Mouse (Mus musculus) embryonic stem cell, embryonic (primary cell): ENCODE data around the gene Ttll3.

Source experiments
- CTCF ChIA-PET, 4 experiments: fragments of 300-600 bp in 2 of 4; fragments of 350-600 bp in 2 of 4; sonication (Branson Sonifier 250); formaldehyde crosslinking; loops; one replicate each; lab custom pipeline; 2022; ENCODE audit warnings: inconsistent platforms in 2 of 4; lab: Charles Lee
- POLR2A ChIA-PET, 4 experiments: fragments of 300-600 bp in 2 of 4; fragments of 350-600 bp in 2 of 4; sonication (Branson Sonifier 250); formaldehyde crosslinking; loops; one replicate each; lab custom pipeline; 2022; ENCODE audit warnings: antibody characterized with exemption in 4 of 4, inconsistent platforms in 1 of 4; lab: Charles Lee

Gene Ttll3

GRCm38 (mm10) chr6:113444207-113444965 is 55.3 kb downstream of the Ttll3 start:
- ChIA-PET CTCF (no interaction called here), POLR2A (interaction anchor here in 3 of 4 experiments (0.5 to 3.0 kb wide), 12 partner anchors 10 to 104 kb away, joined by 3 to 9 read pairs (median 3); partner anchors contain the start of genes Cidec (in 1 of the 3), Il17rc (in 1 of the 3) and Rpusd3 (in 1 of the 3))

DNA sequence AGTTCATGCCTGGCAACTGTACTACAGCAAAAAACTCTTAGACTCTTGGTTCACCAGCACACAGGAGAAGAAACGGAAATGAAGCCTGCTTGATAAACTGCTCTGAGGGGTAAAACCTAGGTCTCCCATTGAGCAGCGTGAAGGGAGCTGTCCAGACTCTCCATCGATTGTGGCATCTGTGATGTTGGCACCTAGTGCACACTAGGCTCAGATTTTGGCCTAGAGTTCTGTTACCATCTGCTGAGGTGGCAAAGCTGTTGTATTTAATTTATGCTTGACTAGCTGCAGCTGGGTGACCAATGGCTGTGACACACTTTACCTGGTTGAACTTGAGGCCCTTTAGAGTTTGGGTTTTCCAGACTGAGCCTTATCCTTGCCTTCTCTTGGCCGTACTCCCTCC is 58.6 kb downstream of the Ttll3 start:
- POLR2A ChIA-PET: interaction anchor here (0.6 to 1.4 kb wide), 8 partner anchors 13 to 350 kb away, joined by 3 to 6 read pairs (median 3); no protein-coding TSS in a partner anchor
- CTCF ChIA-PET: interaction anchor here in 1 of 4 experiments (0.9 kb wide), 1 partner anchor 20 kb away, joined by 3 read pairs; no protein-coding TSS in a partner anchor

DNA sequence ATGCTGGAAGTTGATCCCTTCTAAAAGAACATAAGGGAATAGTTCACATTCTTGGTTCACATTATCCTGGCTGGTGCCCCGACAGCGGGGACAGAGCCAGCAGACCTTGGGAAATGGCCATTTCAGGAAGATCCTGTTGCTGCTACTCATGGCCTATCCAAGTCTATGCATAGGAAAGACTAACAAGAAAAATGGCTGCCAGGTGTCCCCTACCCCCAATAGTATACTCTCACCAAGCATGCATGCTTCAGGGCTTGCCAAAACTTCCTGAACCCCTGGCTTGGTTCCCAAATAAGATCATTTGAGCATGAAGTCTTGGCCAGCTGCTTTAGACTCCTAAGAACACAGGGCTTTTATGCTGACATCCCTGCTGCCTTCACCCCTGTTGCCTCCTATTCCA is 62.8 kb downstream of the Ttll3 start:
- ChIA-PET CTCF (no interaction called here), POLR2A (interaction anchor here in 1 of 4 experiments (1.0 to 1.4 kb wide), 2 partner anchors 9 kb away, joined by 5 read pairs; partner anchors contain the start of gene Jagn1)

GRCm38 (mm10) chr6:113455007-113455406 is 65.9 kb downstream of the Ttll3 start:
- POLR2A ChIA-PET: interaction anchor here in 2 of 4 experiments (0.7 to 1.1 kb wide), 2 partner anchors 13 to 50 kb away, joined by 3 read pairs; partner anchors contain the start of gene Jagn1 (in 1 of the 2)
- CTCF ChIA-PET: interaction anchor here in 1 of 4 experiments (0.6 kb wide), 1 partner anchor 10 kb away, joined by 15 read pairs; no protein-coding TSS in a partner anchor

- POLR2A ChIA-PET: interaction anchor here in 3 of 4 experiments (0.7 to 1.7 kb wide), 5 partner anchors 13 to 37 kb away, joined by 3 to 4 read pairs (median 3); partner anchors contain the start of genes Jagn1 (in 2 of the 3) and Il17rc (in 1 of the 3)
- CTCF ChIA-PET: interaction anchor here in 3 of 4 experiments (0.6 to 1.8 kb wide), 6 partner anchors 10 to 36 kb away, joined by 3 to 7 read pairs (median 4); no protein-coding TSS in a partner anchor
Measured at GRCm38 (mm10) chr6:113457952-113458534, 69.0 kb downstream of the Ttll3 start, which contains the start of gene Il17re. Il17re (plus strand) TSS chr6:113458484.

DNA sequence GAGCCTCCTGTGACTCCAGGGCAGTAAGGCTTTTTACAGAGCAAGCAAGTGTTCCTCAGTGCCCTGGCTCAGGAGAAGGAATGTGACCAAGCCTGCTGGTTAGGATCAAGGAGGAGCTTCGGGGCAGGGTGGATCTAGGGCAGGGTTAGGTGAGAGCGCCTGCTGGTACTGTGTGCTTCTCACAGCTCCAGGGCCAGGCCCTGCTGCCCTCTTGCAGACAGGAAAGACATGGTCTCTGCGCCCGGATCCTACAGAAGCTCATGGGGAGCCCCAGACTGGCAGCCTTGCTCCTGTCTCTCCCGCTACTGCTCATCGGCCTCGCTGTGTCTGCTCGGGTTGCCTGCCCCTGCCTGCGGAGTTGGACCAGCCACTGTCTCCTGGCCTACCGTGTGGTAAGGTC is 69.6 kb downstream of the Ttll3 start:
- POLR2A ChIA-PET: interaction anchor here in 3 of 4 experiments (0.6 to 1.0 kb wide), 4 partner anchors 12 to 72 kb away, joined by 3 to 4 read pairs (median 4); partner anchors contain the start of genes Il17rc (in 1 of the 3) and Jagn1 (in 1 of the 3)
- CTCF ChIA-PET: interaction anchor here in 3 of 4 experiments (0.6 to 1.8 kb wide), 6 partner anchors 9 to 35 kb away, joined by 3 to 7 read pairs (median 4); no protein-coding TSS in a partner anchor

GRCm38 (mm10) chr6:113464040-113464439 is 75.0 kb downstream of the Ttll3 start:
- ChIA-PET CTCF (interaction anchor here in 2 of 4 experiments (0.7 to 1.6 kb wide), 3 partner anchors 23 to 110 kb away, joined by 3 to 4 read pairs (median 4); no protein-coding TSS in a partner anchor), POLR2A (interaction anchor here in 1 of 4 experiments (1.2 kb wide), 1 partner anchor 22 kb away, joined by 3 read pairs; the partner anchor contains the start of gene Jagn1)
